Mouse (Mus musculus) lung, adult 2 months (tissue): ENCODE results near the gene Col24a1. TPM values are rescaled to one million over a fixed set of nuclear protein-coding genes. Genes with fewer than 3 reads are reported as not detected.

Source experiments
- DNase-seq: peaks from one replicate; pipeline ENCODE4 v3.0.0; 2022
- H3K4me1 ChIP-seq: fragments of 200-500 bp; 2 replicates; pipeline ENCODE4 v1.6.1; 2011; ENCODE audit warnings: low read length; ENCODE audit not compliant: control insufficient read depth, insufficient read depth
- H3K4me3 ChIP-seq: fragments of 200-500 bp; replicated peaks from 2 replicates; pipeline ENCODE3; 2011; ENCODE audit warnings: low read depth, mild to moderate bottlenecking, control low read depth, low read length; ENCODE audit errors: extremely low read depth
- CTCF ChIP-seq: fragments of 200-500 bp; IDR thresholded peaks from 2 replicates; pipeline ENCODE4 v1.5.1; 2011; ENCODE audit warnings: mild to moderate bottlenecking, low read length, control low read depth; ENCODE audit not compliant: insufficient read depth
- POLR2A ChIP-seq: fragments of 200-500 bp; IDR thresholded peaks from 2 replicates; pipeline ENCODE4 v1.6.1; 2011; ENCODE audit warnings: low read depth, mild to moderate bottlenecking, control low read depth, low read length, borderline replicate concordance; ENCODE audit errors: extremely low read depth
- WGBS: fragments of 180-500 bp; shearing (Covaris S2); methylation state at CpG from one replicate; pipeline ENCODE4 v1.1.7; 2018; 5-methylcytosine and 5-hydroxymethylcytosine counted together
- polyA plus RNA-seq: library from polyadenylated mRNA; depleted of rRNA; stranded (reverse); fragments of >200 nt; gene quantifications from 2 replicates; pipeline ENCODE4 v1.2.3, GENCODE M21; 2012; rRNA removed

Gene Col24a1
- 0.09 and 0.11 TPM in 2 replicates for polyA plus RNA-seq

DNA sequence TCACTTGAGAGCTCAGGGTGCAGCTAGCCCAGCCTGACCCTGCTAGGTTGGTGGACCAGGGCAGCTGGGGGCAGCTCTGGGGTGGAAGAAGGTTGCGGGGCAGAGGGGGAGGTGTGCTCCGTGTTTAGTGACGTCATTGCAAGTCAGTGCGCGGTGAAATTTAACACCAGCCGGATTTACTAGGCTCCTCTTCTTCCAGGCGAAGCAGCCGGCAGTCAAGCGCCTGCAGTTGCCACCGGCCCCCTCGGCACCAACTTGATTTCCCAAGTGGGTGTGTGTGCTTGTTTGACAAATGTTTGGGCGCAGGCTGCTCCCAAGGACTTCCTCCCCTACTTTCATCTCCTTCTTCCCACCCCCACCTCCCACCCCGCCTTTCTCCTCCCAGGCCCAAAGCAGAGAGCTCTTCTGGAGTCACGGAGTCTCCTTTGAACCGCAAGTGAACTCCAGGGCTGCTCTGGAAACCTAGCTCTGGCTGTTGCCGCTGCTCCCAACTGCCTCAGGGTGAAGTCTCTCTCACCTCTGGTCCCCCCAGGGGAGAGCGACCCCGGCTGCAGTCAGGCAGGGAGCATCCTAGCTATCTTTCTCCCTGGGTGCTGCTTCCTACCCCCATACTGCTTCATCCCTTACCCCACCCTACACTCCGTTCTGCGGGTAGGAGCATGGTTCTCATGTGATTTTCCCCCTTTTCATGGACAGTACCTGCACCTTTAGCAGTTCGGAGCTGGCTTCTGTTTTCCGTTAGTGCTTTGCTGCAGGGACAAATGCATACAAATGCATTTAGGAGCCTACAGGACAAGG, at the start of gene Col24a1:
Gene Col24a1 (plus strand): TSS at position 136 of the 798 bp plus-strand sequence.
- TF ChIP-seq POLR2A: no peak
- no peak for TF ChIP-seq CTCF
- WGBS: 5% methylated on average over 22 of the region's 22 CpGs
- Histone ChIP-seq H3K4me1 (no peaks in the 10 kb centered on the region), H3K4me3 (no peak within 1 kb of the TSS)
- DNase-seq: no peak

GRCm38 (mm10) chr3:145248040-145248439, 44.2 kb upstream of the Col24a1 start:
- WGBS: 82% methylated on average over 2 of the region's 2 CpGs
- no peaks in the 10 kb centered on the region for H3K4me1 ChIP-seq
- no peak overlapping the region for H3K4me3 ChIP-seq
- no peak for DNase-seq
- TF ChIP-seq CTCF (no peak), POLR2A (no peak)

GRCm38 (mm10) chr3:145253066-145253465, 39.2 kb upstream of the Col24a1 start:
- WGBS: 84% methylated on average over 5 of the region's 5 CpGs
- no peak for DNase-seq

DNA sequence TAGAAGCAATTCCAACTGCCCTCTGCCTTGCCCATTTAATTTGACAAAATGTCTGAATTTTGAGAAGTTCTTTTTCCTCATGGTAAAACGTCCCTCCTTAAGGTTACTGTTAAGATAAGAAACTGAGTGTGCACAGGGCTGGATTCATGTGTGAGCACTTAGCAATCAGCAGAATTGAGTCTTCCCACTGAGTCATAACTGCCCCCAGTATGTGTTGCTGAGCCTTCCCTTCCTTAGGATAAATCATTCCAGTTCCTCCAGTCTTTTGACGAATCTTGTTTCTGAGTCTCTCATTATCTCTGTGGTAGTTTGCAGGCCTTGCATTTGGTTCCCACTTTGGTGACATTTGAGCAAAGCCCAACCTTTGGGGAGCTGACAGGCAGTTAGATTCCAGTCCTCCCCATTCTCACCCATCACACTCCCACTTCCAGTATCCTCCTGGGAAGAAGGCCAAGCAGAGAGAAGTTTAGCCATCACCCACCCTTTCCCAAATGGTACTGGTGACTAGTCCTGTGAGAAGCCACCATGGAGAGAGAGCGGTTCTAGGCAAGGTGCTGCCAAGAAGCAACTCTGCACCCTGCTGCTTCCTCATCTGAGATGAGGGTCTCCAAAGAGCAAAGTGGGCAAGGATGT, 37.4 kb upstream of the Col24a1 start:
- no peaks in the 10 kb centered on the region for H3K4me1 ChIP-seq
- no peak for TF ChIP-seq POLR2A
- WGBS: 69% methylated on average over 3 of the region's 3 CpGs
- no peak for DNase-seq
- no peak overlapping the region for H3K4me3 ChIP-seq

More at GRCm38 (mm10) chr3:145253066-145253465, 39.2 kb upstream of the Col24a1 start:
- Histone ChIP-seq H3K4me1 (no peaks in the 10 kb centered on the region), H3K4me3 (no peak overlapping the region)
- no peak for TF ChIP-seq CTCF

DNA sequence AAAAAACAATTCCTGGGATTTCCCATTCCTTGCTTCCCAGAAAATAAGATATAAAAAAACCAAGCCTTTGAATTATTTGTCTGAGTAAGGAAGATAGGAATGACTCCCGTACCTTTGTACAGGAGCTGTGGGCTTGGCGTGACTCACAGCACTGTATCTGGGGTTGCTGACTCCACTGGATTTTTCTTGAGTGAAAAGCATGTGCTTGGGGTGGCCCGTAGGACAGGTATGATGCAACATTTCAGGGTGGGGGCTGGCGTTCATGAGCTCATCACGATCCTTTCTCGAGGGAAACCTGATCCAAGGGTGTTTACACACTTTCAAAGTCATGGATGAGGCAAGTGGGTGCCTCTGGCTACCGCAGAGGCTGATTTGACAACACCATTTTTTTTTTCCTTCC, 35.6 kb upstream of the Col24a1 start:
- no peak overlapping the region for H3K4me3 ChIP-seq
- 64% methylated on average over 7 of the region's 7 CpGs for WGBS
- no peaks in the 10 kb centered on the region for H3K4me1 ChIP-seq
- TF ChIP-seq CTCF: no peak
- no peak for TF ChIP-seq POLR2A
- no peak for DNase-seq

- Histone ChIP-seq H3K4me3 (no peak overlapping the region), H3K4me1 (no peaks in the 10 kb centered on the region)
- WGBS: 75% methylated on average over 6 of the region's 6 CpGs
- DNase-seq: no peak
- TF ChIP-seq CTCF (no peak), POLR2A (no peak)
These were observed 32.6 kb upstream of the Col24a1 start for GRCm38 (mm10) chr3:145259678-145260077.

DNA sequence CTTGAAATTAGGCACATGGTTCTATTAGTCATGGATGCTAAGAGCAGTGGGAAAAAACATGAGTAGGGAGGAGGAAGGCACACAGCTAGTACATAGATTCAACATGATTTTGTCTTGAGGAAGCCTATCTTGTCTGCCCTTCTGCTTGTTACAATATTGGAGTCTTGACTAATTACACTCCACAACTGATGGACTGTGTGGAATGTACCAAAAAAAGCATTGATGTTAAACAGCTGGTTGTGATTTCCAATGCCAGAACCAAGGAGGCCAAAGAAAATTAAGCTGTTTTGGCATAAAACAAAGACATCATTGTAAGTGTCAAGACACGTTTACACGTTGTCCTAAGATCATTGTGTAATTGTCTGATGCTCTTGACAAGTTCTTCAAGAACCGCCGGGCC, 29.1 kb upstream of the Col24a1 start:
- Histone ChIP-seq H3K4me3 (no peak overlapping the region), H3K4me1 (no peaks in the 10 kb centered on the region)
- WGBS: 65% methylated on average over 4 of the region's 4 CpGs
- TF ChIP-seq CTCF: no peak
- TF ChIP-seq POLR2A: no peak
- no peak for DNase-seq

GRCm38 (mm10) chr3:145268066-145268465, 24.2 kb upstream of the Col24a1 start:
- DNase-seq: no peak
- TF ChIP-seq CTCF: no peak
- no peak for TF ChIP-seq POLR2A
- H3K4me1 ChIP-seq: no peaks in the 10 kb centered on the region
- WGBS: 55% methylated on average over 7 of the region's 7 CpGs
- no peak overlapping the region for H3K4me3 ChIP-seq

- Histone ChIP-seq H3K4me3 (no peak overlapping the region), H3K4me1 (no peaks in the 10 kb centered on the region)
- no peak for DNase-seq
- 41% methylated on average over 6 of the region's 6 CpGs for WGBS
- TF ChIP-seq CTCF (no peak), POLR2A (no peak)
These were observed 18.1 kb upstream of the Col24a1 start for GRCm38 (mm10) chr3:145274191-145274590.

DNA sequence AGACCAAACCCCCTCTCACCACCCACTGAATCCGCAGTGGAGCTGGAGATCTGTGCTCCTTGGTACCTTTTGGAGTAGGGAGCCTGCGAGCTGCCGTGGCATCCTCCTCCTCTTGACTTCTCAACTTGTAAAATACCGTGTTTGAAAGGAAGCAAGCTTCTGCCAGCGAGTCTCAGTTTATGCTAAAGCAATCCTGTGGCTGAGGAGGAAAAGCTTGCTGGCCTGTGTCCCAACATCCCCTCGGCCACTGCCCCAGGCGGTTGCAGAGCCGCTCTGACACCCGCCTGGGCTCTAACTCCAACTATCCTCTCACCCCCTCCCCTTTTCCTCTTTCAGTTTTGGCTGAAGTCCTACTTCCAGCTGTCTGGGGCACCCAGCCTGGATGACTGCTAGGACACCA, 935 bp downstream of the Col24a1 start:
- DNase-seq: no peak
- Histone ChIP-seq H3K4me1 (no peaks in the 10 kb centered on the region), H3K4me3 (no peak overlapping the region)
- no peak for TF ChIP-seq CTCF
- no peak for TF ChIP-seq POLR2A
- WGBS: 2% methylated on average over 9 of the region's 9 CpGs

- 44% methylated on average over 12 of the region's 12 CpGs for WGBS
- TF ChIP-seq POLR2A: no peak
- no peak for TF ChIP-seq CTCF
- Histone ChIP-seq H3K4me1 (no peaks in the 10 kb centered on the region), H3K4me3 (no peak overlapping the region)
- no peak for DNase-seq
These were observed 1.5 kb downstream of the Col24a1 start for GRCm38 (mm10) chr3:145293623-145294307.
